Mouse (Mus musculus) G1E (cell line): ENCODE results near the gene Gm21958.

Experiments used
- CTCF ChIP-seq: IDR thresholded peaks from 2 replicates; pipeline ENCODE4 v1.5.1; 2012; ENCODE audit warnings: low read depth, low read length, inconsistent platforms, mixed read lengths
- GATA1 ChIP-seq: IDR thresholded peaks from 2 replicates; pipeline ENCODE4 v1.6.1; 2012; ENCODE audit warnings: borderline replicate concordance, low read length, inconsistent platforms, mixed read lengths
- GATA2 ChIP-seq: IDR thresholded peaks from 2 replicates; pipeline ENCODE4 v1.6.1; 2012; ENCODE audit warnings: low read depth, low read length, inconsistent platforms, borderline replicate concordance
- POLR2AphosphoS5 ChIP-seq: IDR thresholded peaks from 2 replicates; pipeline ENCODE4 v1.6.1; 2012; ENCODE audit warnings: low read depth, low read length, inconsistent platforms; ENCODE audit not compliant: insufficient replicate concordance
- TAL1 ChIP-seq: conservative IDR thresholded peaks from 2 replicates; pipeline ENCODE4 v1.6.1; 2012; ENCODE audit warnings: low read depth, low read length, inconsistent platforms, mixed read lengths

GRCm38 (mm10) chr3:54736101-54736927 lies 22.2 kb upstream of the Gm21958 start:
- TF ChIP-seq CTCF (no peak), TAL1 (no peak), GATA1 (no peak), POLR2AphosphoS5 (no peak), GATA2 (no peak)
